Mouse (Mus musculus) layer of hippocampus, postnatal 10 days (tissue): ENCODE measurements around the gene Gmpr2. TPM values are rescaled to one million over a fixed set of nuclear protein-coding genes. Genes with fewer than 3 reads are reported as not detected.

Experiments used
- DNase-seq, 2 experiments: peaks; one replicate each; pipeline ENCODE4 v3.0.0; 2021; ENCODE audit warnings: low spot score in 2 of 2
- total RNA-seq, 2 experiments: library from RNA; stranded (reverse); gene quantifications; 2 replicates each; pipeline ENCODE4 v1.2.3; 2021

The Gmpr2 gene
- total RNA-seq, 2 experiments from 2014 or later: 29.1 TPM

DNA sequence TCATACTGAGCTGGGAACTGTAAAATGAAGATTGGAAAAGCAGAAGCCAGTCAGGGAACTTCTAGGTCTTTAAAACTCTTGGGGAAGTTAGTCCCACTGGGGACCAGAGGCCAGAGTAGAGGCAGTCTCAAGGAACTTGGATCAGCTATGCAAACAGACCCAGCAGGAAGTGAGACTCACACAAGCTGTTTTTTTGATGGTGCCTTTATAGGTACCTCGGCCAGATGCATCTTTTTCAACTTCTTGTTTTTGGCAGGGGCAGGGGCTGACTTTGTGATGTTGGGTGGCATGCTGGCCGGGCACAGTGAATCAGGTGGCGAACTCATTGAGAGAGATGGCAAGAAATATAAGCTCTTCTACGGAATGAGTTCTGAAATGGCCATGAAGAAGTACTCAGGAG lies 5.9 kb downstream of the Gmpr2 start:
- DNase-seq: no peak

GRCm38 (mm10) chr14:55681160-55682117 lies 9.7 kb downstream of the Gmpr2 start, which contains the start of gene Tinf2:
Tinf2 (minus strand) TSS chr14:55681820.
- peak; percentile 95 for DNase-seq

- DNase-seq: no peak
These were observed 10.4 kb downstream of the Gmpr2 start for GRCm38 (mm10) chr14:55682118-55682493.

- no peak for DNase-seq
These were observed 17.7 kb downstream of the Gmpr2 start for GRCm38 (mm10) chr14:55689433-55689832.

DNA sequence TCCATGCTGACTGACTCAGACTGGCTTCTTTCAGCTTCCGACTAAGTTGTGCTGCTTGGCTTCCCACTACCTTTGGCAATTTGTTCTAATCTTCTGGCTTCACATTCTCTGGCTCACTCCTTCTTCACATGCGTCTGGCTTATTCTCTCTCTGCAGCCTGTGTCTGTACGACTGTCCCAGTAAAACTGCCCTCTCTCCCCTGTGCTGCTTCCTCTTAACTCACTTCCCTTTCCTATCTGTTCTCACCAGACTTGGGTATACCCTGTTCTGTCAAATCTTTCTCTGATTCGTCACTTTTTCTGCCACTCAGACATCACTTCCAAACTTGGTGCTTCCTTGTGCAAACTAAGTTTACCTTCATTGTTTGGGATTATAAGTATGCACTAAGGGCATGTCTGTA lies 25.5 kb downstream of the Gmpr2 start:
- DNase-seq: no peak

DNA sequence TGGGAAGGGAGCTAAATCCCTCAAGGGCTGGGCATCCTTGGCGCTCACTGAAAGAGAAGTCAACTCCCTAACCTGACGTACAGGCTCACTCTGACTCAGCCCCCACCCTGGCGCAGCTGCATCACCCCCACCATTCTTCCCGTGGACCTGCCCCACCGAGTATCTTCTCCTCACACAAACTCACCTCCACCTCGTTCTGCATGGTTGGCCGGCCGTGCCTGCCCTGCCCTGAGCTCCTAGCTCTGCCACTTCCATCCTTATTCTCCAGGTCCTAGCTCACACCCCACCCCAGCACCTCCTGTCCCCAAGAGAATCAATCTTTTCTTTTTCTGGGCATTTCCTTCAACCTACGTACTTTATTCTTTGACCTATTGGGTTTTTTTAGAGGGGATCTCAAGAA lies 29.4 kb downstream of the Gmpr2 start:
- DNase-seq: no peak

DNA sequence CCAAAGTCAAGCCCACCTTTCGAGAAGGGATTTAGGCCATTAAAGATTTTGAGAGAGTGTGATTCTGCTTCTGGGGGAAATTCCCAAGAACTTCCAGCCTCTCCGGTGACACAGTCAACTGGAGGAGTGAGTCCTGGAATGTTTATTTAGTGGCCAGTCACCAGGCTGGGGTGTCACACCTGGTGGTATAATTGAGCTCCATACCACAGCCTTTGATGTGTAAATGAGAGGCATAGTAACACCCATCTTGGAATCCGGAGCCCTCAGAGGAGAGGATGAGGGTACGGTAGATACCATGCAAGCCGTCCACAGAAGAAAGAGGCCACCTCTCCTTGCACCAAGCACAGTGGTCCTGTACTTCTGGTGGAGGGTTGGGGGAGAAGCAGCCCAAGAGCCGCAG lies 31.0 kb downstream of the Gmpr2 start:
- no peak for DNase-seq

DNA sequence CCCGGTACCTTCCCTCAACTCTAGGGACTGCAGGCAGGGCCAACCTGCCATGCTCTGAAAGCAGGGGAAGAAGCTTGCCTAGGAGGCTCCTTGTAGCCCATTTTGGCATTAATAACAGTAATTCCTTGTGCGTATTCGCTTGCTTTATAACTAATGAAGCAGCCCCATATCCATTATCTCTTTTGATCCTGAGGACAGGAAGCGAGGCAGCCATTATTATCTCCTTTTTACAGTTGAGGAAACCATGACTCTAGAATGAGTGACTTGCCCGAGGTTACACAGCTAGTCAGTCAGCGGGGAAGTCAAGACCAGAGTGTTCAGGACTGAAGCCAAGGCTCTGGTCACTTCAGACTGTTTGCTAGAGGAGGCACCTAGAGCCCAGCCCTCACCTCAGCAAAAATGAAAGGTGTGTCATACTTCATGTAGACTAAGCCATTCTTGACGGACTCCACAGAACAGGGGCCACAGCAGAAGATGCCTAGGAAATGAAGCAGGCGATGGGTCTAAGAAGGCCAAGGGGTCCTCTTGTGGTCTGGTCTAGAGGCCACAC lies 34.4 kb downstream of the Gmpr2 start:
- no peak for DNase-seq

DNA sequence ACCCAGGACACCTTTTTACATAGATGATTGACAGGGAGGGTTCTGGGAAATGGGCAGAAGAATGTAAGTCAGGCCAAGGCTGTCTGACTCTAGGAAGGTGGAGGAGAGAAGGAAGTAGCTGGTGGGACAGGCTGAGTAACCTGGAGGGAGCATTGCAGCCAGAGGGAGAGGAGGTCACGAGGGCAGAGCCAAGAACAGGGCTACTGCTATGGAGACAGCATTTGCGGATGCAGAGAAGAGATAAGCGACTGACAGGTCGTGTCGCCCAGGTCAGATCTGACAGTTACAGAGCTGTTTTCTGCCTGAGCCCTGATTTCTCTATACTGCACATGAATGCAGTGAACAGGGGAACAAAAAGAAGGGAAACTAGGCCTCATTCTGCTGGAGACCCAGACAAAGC lies 35.7 kb downstream of the Gmpr2 start:
- no peak for DNase-seq

GRCm38 (mm10) chr14:55709509-55709908 lies 37.8 kb downstream of the Gmpr2 start:
- no peak for DNase-seq

DNA sequence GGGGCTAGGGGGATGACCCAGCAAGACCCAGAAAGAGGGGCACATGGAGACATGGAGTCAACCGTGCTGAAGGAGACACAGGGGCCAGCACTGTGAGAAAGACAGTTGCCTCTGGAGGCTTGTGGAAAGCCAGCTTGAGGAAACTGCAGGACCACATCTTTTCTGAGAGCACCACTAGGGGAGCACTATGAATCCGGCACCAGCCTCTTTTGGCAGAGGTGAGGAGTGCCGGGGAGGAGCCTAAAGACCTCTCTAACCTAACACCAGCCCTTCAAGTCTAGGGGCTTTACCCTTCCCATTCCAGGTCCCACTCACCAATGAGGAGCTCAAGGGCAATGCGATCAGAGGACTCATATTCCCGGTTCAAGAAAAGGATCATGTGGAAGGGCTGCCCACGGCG lies 40.0 kb downstream of the Gmpr2 start:
- no peak for DNase-seq

DNA sequence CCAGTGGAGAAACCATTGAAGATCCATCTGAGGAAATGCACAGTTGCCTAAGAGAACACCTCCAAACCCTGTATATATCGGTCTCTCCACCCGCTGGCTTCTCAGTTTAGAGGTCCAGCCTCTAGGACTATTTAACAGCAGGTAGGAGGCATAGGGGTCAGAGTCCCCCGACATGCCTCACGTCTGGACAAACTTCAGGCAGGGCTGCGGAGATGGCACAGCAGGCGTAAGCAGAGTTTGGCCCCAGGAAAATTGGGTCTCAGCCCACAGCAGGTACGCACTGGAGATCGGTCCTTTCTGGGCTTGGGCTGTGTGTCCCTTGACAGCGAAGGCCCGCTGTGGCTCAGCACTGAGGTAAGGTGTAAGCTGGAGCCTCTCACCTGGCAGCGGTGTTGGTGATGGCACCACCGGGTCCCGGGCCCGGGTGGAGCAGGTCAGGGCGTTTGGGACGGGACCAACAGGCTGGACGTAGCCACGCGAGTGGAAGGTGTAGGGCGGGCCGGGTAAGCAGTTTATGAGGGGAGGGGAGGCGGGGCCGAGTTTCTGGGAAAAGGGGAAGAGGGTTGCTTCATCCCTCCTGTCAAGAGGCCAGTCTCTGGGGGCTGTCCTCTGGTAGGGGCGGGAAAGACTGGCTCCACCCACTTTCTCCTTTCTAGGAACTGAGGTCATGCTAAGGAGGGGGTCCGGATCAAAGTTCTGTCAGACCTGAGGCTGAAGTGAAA lies 41.4 kb downstream of the Gmpr2 start:
- DNase-seq: no peak

DNA sequence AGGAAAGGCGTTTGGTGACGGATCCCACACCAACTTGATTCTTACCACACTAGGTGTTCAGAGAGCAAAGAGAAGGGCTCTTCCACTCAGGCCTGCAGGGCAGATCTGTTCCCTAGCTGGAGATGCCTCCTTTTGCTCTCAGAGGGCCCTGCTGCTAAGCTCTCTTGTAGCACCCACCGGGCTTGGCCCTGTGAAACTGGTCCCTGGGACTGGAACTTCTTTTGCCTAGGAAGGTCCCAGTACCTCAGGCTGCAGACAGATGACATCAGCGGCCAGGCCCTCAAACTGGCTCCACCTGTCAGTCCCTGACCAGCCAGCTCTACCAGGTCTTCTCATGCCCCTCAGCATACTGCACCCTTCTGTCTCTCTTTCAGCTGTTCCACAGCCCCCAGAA lies 42.0 kb downstream of the Gmpr2 start, which contains the start of gene Tgm1:
TSS of gene Tgm1 (minus strand) at position 198 of the 394 bp plus-strand sequence.
- DNase-seq: no peak

- no peak for DNase-seq
These were observed 43.2 kb downstream of the Gmpr2 start for GRCm38 (mm10) chr14:55714893-55715292.

DNA sequence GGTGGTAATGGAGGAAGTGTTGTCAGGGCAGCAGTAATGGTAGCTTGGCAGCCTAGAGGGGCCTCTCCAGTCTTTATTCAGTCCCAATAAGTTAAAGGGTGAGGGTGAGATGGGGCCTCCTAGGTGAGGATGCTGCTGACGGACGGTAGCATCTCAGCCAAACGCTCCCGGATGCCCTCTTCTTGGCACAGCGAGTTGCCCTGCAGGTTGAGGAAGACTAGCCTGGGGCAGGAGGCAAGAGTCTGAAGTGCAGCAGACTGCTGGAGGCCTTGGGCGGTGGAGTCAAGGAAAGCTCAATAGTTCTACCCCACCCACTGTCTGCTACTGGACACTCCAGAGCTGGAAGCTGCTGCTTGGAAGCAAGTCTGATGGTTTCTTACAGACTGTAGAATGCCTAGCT lies 44.5 kb downstream of the Gmpr2 start:
- DNase-seq: no peak

DNA sequence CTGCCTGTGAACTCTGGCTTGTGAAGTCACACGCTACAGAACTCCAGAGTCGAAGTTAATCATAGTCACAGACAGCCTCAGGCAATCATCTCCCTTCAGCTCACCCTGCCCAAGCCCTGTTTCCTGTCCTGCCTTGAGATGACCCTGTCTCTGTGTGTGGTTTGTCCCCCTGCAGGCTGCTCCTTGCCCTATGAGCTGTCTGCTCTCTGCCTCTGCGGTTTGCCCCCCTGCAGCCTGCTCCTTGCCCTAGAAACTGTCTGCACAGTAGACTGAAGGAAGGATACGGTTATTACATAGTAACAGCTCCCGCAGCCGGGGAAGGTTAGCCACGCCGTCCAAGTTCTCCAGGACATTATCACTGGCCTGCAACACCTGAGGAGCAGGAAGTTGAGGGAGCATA lies 45.1 kb downstream of the Gmpr2 start:
- DNase-seq: no peak

- DNase-seq: no peak
These were observed 48.0 kb downstream of the Gmpr2 start for GRCm38 (mm10) chr14:55719737-55720136.

GRCm38 (mm10) chr14:55720666-55721065 lies 48.9 kb downstream of the Gmpr2 start:
- no peak for DNase-seq

DNA sequence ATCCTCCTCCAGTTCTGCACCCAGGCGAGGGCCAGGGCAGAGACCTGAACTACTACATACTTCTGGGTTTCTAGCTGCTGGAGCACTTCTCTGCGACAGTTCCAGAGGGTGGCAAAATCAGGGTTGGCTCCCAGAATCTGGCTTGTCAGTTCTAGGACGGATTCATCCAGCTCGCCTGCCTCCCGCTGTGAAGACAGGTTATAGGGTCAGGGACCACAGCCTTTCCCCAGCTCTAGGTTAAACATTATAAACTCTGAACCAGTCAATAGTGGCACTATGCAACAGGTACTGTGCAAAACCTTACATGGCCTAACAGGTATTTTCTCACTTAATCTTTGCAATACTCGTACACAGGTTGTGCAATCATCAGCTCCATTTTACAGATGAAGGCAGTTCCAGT lies 49.3 kb downstream of the Gmpr2 start:
- DNase-seq: peak in 1 of 2 experiments; percentile 16

GRCm38 (mm10) chr14:55721700-55722437 lies 50.1 kb downstream of the Gmpr2 start, which contains the start of gene Rabggta:
Rabggta (minus strand) TSS chr14:55722263.
- peak; percentile 92 to 95 for DNase-seq

GRCm38 (mm10) chr14:55722438-55722945 lies 50.8 kb downstream of the Gmpr2 start:
- peak in 1 of 2 experiments; percentile 15 for DNase-seq
